Mouse (Mus musculus) right cerebral cortex, adult 18-20 months (tissue): ENCODE results near the gene Gpr137b.
"Not testable (repeated sequence)": the region's sequence is repeated elsewhere in the genome, so short reads cannot be mapped to it uniquely, and the experiment has no call there.

Experiments
- DNase-seq: peaks from one replicate; pipeline ENCODE4 v3.0.0; 2022; ENCODE audit warnings: mixed read lengths

Gpr137b gene

GRCm38 (mm10) chr13:13363536-13363935, 30.3 kb downstream of the Gpr137b start:
- DNase-seq = not testable (repeated sequence)

- DNase-seq = not testable (repeated sequence)
Observed at GRCm38 (mm10) chr13:13362261-13362660, 31.6 kb downstream of the Gpr137b start.

- not testable (repeated sequence) for DNase-seq
Observed at GRCm38 (mm10) chr13:13360045-13360444, 33.8 kb downstream of the Gpr137b start.

GRCm38 (mm10) chr13:13358602-13359001, 35.2 kb downstream of the Gpr137b start:
- not testable (repeated sequence) for DNase-seq

- not testable (repeated sequence) for DNase-seq
Observed at GRCm38 (mm10) chr13:13358097-13358496, 35.7 kb downstream of the Gpr137b start.

GRCm38 (mm10) chr13:13352113-13352512, 41.7 kb downstream of the Gpr137b start:
- not testable (repeated sequence) for DNase-seq

- DNase-seq = not testable (repeated sequence)
Observed at GRCm38 (mm10) chr13:13350681-13351080, 43.1 kb downstream of the Gpr137b start.

GRCm38 (mm10) chr13:13349288-13349687, 44.5 kb downstream of the Gpr137b start:
- peak; percentile 21 for DNase-seq

- DNase-seq = not testable (repeated sequence)
Observed at GRCm38 (mm10) chr13:13347634-13348412, 46.0 kb downstream of the Gpr137b start.

GRCm38 (mm10) chr13:13337361-13337760, 56.5 kb downstream of the Gpr137b start:
- DNase-seq = not testable (repeated sequence)

GRCm38 (mm10) chr13:13328876-13329275, 64.9 kb downstream of the Gpr137b start:
- peak; percentile 21 for DNase-seq
